13 mouse cellular contexts compared by ENCODE assay signal in genomic region chr4:125410736-125411441, GRCm38 (mm10).
DNase-seq lines count a peak whose midpoint lies in the region; ATAC-seq lines count a peak whose summit lies in the region.
"Had no signal": no experiment of that assay in that cellular context is flagged by ENCODE, and none has a peak within 500 bp of the region (broad histone marks: within the 10 kb centered on the region; RNA-seq: fewer than 3 reads in every experiment).

No protein-coding gene starts in this region.

- H3K27me3 ChIP-seq in forebrain, embryonic 10.5 days (ENCODE audit: poor library complexity, severe bottlenecking): peaks cover 70% of the 10 kb centered on the region
- H3K27me3 ChIP-seq in forebrain, embryonic 12.5 days: peaks cover 14% of the 10 kb centered on the region
- no peaks in the 10 kb centered on the region for H3K27me3 ChIP-seq in liver, embryonic 13.5 days
- H3K27me3 ChIP-seq in midbrain, embryonic 15.5 days (replicated peaks): no peaks in the 10 kb centered on the region; the same call in 1 of the 2 replicates
- H3K27me3 ChIP-seq: stomach, embryonic 15.5 days had no signal

- peak overlapping the region; percentile 8 for H3K27ac ChIP-seq in forebrain, embryonic 10.5 days
- H3K27ac ChIP-seq in forebrain, embryonic 12.5 days: no peak overlapping the region
- H3K27ac ChIP-seq in liver, embryonic 13.5 days: peak overlapping the region; percentile 61
- H3K27ac ChIP-seq in midbrain, embryonic 15.5 days: no peak overlapping the region
- H3K27ac ChIP-seq: stomach, embryonic 15.5 days had no signal

- no peaks in the 10 kb centered on the region for H3K9me3 ChIP-seq in forebrain, embryonic 10.5 days
- H3K9me3 ChIP-seq in forebrain, embryonic 12.5 days: no peaks in the 10 kb centered on the region
- H3K9me3 ChIP-seq in liver, embryonic 13.5 days (replicated peaks): no peaks in the 10 kb centered on the region
- H3K9me3 ChIP-seq in midbrain, embryonic 15.5 days: no peaks in the 10 kb centered on the region
- H3K9me3 ChIP-seq: stomach, embryonic 15.5 days had no signal

- DNase-seq in forebrain, embryonic 10.5 days (ENCODE audit: extremely low spot score, low spot score): no peak
- peak; percentile 43 for DNase-seq in embryo, embryonic 11 days
- peak; percentile 40 for DNase-seq in liver, embryonic 13.5 days
- DNase-seq in thymus, postnatal 25 days: no peak
- no peak for DNase-seq in cerebellum, adult 18-20 months
- no peak for DNase-seq in kidney, postnatal 36 days
- DNase-seq: gastrocnemius, postnatal 14 days; heart, postnatal 14 days; kidney, adult 11 months; right cerebral cortex, postnatal 14 days had no signal

- ATAC-seq in forebrain, embryonic 12.5 days (ENCODE audit: low FRiP score): no peak
- peak; percentile 98 for ATAC-seq in liver, embryonic 13.5 days (ENCODE audit: low read depth)
- ATAC-seq in midbrain, embryonic 15.5 days (replicated peaks): peak; percentile 27; the same call in 1 of the 2 replicates

- H3K9ac ChIP-seq in forebrain, embryonic 12.5 days: no peak overlapping the region
- no peak overlapping the region for H3K9ac ChIP-seq in liver, embryonic 13.5 days
- no peak overlapping the region for H3K9ac ChIP-seq in midbrain, embryonic 15.5 days
- H3K9ac ChIP-seq: stomach, embryonic 15.5 days had no signal

- H3K36me3 ChIP-seq in forebrain, embryonic 10.5 days (replicated peaks): no peaks in the 10 kb centered on the region
- H3K36me3 ChIP-seq in forebrain, embryonic 12.5 days (replicated peaks): no peaks in the 10 kb centered on the region
- no peaks in the 10 kb centered on the region for H3K36me3 ChIP-seq in liver, embryonic 13.5 days
- no peaks in the 10 kb centered on the region for H3K36me3 ChIP-seq in midbrain, embryonic 15.5 days (replicated peaks)
- H3K36me3 ChIP-seq: stomach, embryonic 15.5 days had no signal

- H3K4me1 ChIP-seq in forebrain, embryonic 10.5 days: peaks cover 68% of the 10 kb centered on the region
- H3K4me1 ChIP-seq in forebrain, embryonic 12.5 days: peaks cover 50% of the 10 kb centered on the region
- peaks cover 25% of the 10 kb centered on the region for H3K4me1 ChIP-seq in liver, embryonic 13.5 days (replicated peaks)
- peaks cover 49% of the 10 kb centered on the region for H3K4me1 ChIP-seq in midbrain, embryonic 15.5 days
- H3K4me1 ChIP-seq: stomach, embryonic 15.5 days had no signal

- H3K4me3 ChIP-seq in forebrain, embryonic 10.5 days: no peak overlapping the region
- no peak overlapping the region for H3K4me3 ChIP-seq in forebrain, embryonic 12.5 days (replicated peaks)
- H3K4me3 ChIP-seq in liver, embryonic 13.5 days (replicated peaks): no peak overlapping the region
- H3K4me3 ChIP-seq in midbrain, embryonic 15.5 days: no peak overlapping the region
- H3K4me3 ChIP-seq: stomach, embryonic 15.5 days had no signal

- WGBS in forebrain, embryonic 10.5 days: 46% methylated on average over 8 of the region's 8 CpGs
- WGBS in forebrain, embryonic 12.5 days: 30% methylated on average over 8 of the region's 8 CpGs
- 28% methylated on average over 8 of the region's 8 CpGs for WGBS in liver, embryonic 13.5 days (ENCODE audit: insufficient replicate concordance)
- 15% methylated on average over 8 of the region's 8 CpGs for WGBS in midbrain, embryonic 15.5 days

- no peak overlapping the region for H3K4me2 ChIP-seq in forebrain, embryonic 12.5 days
- no peak overlapping the region for H3K4me2 ChIP-seq in liver, embryonic 13.5 days
- H3K4me2 ChIP-seq in midbrain, embryonic 15.5 days: no peak overlapping the region
- H3K4me2 ChIP-seq: stomach, embryonic 15.5 days had no signal

Comparison
In these comparisons a context has a peak if more than half of its experiments do, and no peak if none do; other contexts are left out.
1. H3K27ac ChIP-seq: peak in forebrain, embryonic 10.5 days (single experiment) and liver, embryonic 13.5 days (single experiment); none in forebrain, embryonic 12.5 days (single experiment) and midbrain, embryonic 15.5 days (single experiment).
2. DNase-seq: peak in embryo, embryonic 11 days (single experiment) and liver, embryonic 13.5 days (single experiment); none in forebrain, embryonic 10.5 days (single experiment), thymus, postnatal 25 days (single experiment), cerebellum, adult 18-20 months (0 of 2) and kidney, postnatal 36 days (0 of 2).